Mouse (Mus musculus) embryonic facial prominence, embryonic 13.5 days (tissue): ENCODE results near the gene Gltpd2. TPM values are rescaled to one million over a fixed set of nuclear protein-coding genes. Genes with fewer than 3 reads are reported as not detected.
"Not testable (repeated sequence)": the region's sequence is repeated elsewhere in the genome, so short reads cannot be mapped to it uniquely, and the experiment has no call there.

Experiments used
- ATAC-seq: fragments of 200-750 bp; cut with Nextera tagmentation; 2 replicates; pipeline ENCODE4 v1.8.0; 2017; ENCODE audit warnings: low read depth; ENCODE audit not compliant: insufficient number of reproducible peaks, insufficient read depth, low FRiP score, low TSS enrichment
- H3K27ac ChIP-seq: fragments of 300-500 bp; sonication (generic); 2 replicates; pipeline ENCODE4 v1.5.1; 2015; ENCODE audit warnings: moderate library complexity, mild to moderate bottlenecking, inconsistent platforms
- H3K27me3 ChIP-seq: fragments of 300-500 bp; sonication (generic); 2 replicates; pipeline ENCODE4 v1.6.1; 2015; ENCODE audit warnings: mild to moderate bottlenecking, inconsistent platforms
- H3K36me3 ChIP-seq: fragments of 300-500 bp; sonication (generic); 2 replicates; pipeline ENCODE4 v1.6.1; 2015; ENCODE audit warnings: mild to moderate bottlenecking, inconsistent platforms
- H3K4me1 ChIP-seq: fragments of 300-500 bp; sonication (generic); 2 replicates; pipeline ENCODE4 v1.6.1; 2015; ENCODE audit warnings: inconsistent platforms
- H3K4me2 ChIP-seq: fragments of 300-500 bp; sonication (generic); 2 replicates; pipeline ENCODE4 v1.6.1; 2015; ENCODE audit warnings: moderate library complexity, mild to moderate bottlenecking, inconsistent platforms
- H3K4me3 ChIP-seq: fragments of 300-500 bp; sonication (generic); 2 replicates; pipeline ENCODE4 v1.5.1; 2015; ENCODE audit warnings: mild to moderate bottlenecking, inconsistent platforms
- H3K9ac ChIP-seq: fragments of 300-500 bp; sonication (generic); 2 replicates; pipeline ENCODE4 v1.6.1; 2015; ENCODE audit warnings: mild to moderate bottlenecking, inconsistent platforms
- H3K9me3 ChIP-seq: fragments of 300-500 bp; sonication (generic); 2 replicates; pipeline ENCODE4 v1.6.1; 2016; ENCODE audit warnings: inconsistent platforms
- WGBS: fragments of 180-500 bp; shearing (Covaris S2); methylation state at CpG from one replicate; pipeline ENCODE4 v1.1.7; 2015; ENCODE audit warnings: mixed read lengths; 5-methylcytosine and 5-hydroxymethylcytosine counted together
- polyA plus RNA-seq: library from polyadenylated mRNA; unstranded; fragments of >200 nt; fragmentation: Nextera tagmentation; extraction: Ambion mirVana; gene quantifications from 2 replicates; pipeline ENCODE4 v1.2.1, GENCODE M21; 2015

Gene Gltpd2
- 0.45 TPM in 1 of 2 replicates, not detected in the other for polyA plus RNA-seq

DNA sequence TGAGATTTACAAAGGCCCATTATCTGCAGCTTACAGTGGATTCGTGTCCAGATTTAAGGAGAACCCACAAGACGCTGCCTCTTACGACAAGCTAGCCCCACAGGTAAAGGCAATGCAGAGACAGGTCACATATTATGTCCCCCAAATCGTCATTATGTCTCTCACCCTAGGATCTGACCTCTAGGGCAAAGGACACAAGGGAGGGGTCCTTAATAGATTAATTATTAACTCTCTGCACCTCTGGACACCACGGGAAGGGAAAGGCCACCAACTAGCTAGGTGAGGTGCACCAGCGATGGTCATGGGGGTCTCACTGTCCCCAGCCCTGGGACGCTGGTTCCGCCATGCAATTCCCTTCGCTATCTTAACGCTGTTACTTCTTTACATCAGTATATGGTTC lies at the start of gene Gltpd2:
TSS of gene Gltpd2 (plus strand) at position 274 of the 400 bp plus-strand sequence.
- no peak within 1 kb of the TSS for H3K27ac ChIP-seq
- H3K4me3 ChIP-seq = peak within 1 kb of the TSS; percentile 40
- ATAC-seq = no peak
- H3K4me1 ChIP-seq = peaks cover 13% of the 10 kb centered on the region
- no peaks in the 10 kb centered on the region for H3K36me3 ChIP-seq
- H3K27me3 ChIP-seq = peaks cover 13% of the 10 kb centered on the region
- no peaks in the 10 kb centered on the region for H3K9me3 ChIP-seq
- peak within 1 kb of the TSS; percentile 75 for H3K9ac ChIP-seq
- WGBS = 78% methylated on average over 10 of the region's 10 CpGs
- H3K4me2 ChIP-seq = peak within 1 kb of the TSS; percentile 60

DNA sequence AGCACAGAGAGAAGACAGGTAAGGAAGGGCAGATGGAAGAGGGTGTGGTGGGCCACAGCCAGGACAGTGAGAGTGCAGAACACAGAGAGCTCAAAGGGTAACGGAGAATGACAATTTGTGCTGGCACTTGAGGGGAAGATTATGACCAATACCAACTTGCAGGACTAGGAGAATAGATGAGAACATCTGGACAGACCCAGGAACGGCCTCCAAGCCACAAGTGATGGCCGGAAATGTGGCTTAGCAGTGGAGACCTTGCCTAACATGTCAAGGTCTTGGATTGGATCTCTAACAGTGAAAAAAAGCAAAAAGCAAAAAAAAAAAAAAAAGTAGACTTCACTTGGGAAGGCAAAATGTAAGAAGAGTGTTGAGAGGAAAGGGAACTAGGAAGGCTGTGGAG lies 49.2 kb upstream of the Gltpd2 start:
- no peak overlapping the region for H3K4me3 ChIP-seq
- WGBS = 84% methylated on average over 3 of the region's 3 CpGs
- H3K4me1 ChIP-seq = peaks cover 12% of the 10 kb centered on the region

DNA sequence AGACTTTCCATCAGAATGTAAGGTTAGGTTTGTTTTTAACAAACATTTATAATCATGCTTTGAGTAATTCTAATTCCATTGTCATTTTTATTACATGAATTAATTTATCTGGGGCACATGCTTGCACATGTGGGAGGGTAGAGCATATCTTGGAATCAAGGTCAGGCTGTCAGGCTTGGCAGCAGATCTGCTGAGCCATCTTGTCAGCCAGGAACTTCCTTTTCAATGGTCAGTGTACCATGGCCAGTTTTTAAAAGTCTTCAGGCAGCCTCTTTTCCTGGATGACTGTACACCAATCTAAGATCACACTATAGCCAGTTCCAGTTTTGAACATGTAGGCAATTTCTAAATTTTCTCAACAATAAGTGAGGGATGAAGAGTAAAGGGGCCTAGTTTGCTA lies 46.3 kb upstream of the Gltpd2 start:
- H3K9ac ChIP-seq = no peak overlapping the region
- no peak overlapping the region for H3K4me2 ChIP-seq
- no peaks in the 10 kb centered on the region for H3K27me3 ChIP-seq
- no peak overlapping the region for H3K4me3 ChIP-seq
- H3K36me3 ChIP-seq = no peaks in the 10 kb centered on the region
- no peaks in the 10 kb centered on the region for H3K9me3 ChIP-seq
- H3K27ac ChIP-seq = no peak overlapping the region
- no peak for ATAC-seq
- no peaks in the 10 kb centered on the region for H3K4me1 ChIP-seq

More for the DNA sequence above, 49.2 kb upstream of the Gltpd2 start:
- peaks cover 16% of the 10 kb centered on the region for H3K27me3 ChIP-seq
- no peak overlapping the region for H3K9ac ChIP-seq
- H3K9me3 ChIP-seq = no peaks in the 10 kb centered on the region
- H3K36me3 ChIP-seq = no peaks in the 10 kb centered on the region
- no peak overlapping the region for H3K27ac ChIP-seq
- ATAC-seq = no peak
- no peak overlapping the region for H3K4me2 ChIP-seq

DNA sequence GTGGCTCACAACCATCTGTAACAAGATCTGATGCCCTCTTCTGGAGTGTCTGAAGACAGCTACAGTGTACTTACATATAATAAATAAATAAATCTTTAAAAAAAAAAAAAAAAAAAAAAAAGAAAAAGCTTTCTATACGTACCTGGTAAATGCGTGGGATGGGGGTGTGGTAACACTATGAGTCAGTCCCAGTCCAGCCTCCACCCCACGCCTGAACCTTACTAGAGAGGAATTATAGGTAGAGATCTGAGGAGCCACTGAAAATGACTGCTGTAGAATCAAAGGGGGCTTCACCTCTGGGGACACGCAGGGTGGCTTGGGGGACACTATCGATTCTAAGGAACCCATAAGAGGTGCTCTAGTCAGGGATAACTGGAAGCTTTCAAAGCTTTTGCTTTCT lies 45.7 kb upstream of the Gltpd2 start:
- 85% methylated on average over 5 of the region's 5 CpGs for WGBS
- not testable (repeated sequence) for ATAC-seq, H3K9ac ChIP-seq, H3K36me3 ChIP-seq, H3K27me3 ChIP-seq, H3K4me1 ChIP-seq, H3K4me2 ChIP-seq, H3K27ac ChIP-seq, H3K4me3 ChIP-seq, H3K9me3 ChIP-seq

DNA sequence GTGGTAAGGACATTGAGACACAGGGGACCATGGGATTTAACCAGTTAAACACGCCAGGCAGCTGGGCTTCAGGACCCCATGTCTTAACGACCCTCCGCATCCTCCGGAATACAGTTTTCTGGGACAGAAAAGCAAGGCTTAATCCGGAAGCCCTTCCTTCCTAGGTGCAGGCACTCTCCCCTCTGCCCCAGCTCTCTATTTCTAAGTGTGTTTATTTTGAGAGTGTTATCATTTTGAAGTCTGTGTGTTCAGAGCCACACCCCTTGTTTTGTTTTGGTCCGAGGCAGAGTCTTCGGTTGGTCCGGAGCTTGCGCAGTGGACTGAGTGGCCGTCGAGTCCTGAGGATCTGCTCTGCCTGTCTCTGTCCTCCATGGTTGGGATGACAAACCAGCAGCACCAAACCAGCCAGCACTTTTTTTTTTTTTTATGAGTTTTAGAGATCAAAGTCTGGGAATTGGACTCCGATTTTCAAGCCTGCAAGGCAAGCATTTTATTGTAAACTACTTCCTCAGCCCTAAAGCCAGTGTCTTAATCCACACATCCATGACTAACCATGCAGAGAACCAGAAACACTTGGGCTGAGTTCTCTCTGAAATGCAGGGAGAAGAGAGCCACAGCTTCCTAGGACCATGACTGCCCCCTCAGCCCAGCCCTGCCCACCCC lies 44.0 kb upstream of the Gltpd2 start:
- no peaks in the 10 kb centered on the region for H3K9me3 ChIP-seq
- H3K9ac ChIP-seq = no peak overlapping the region
- H3K4me2 ChIP-seq = no peak overlapping the region
- no peak for ATAC-seq
- no peak overlapping the region for H3K27ac ChIP-seq
- no peaks in the 10 kb centered on the region for H3K27me3 ChIP-seq
- H3K4me1 ChIP-seq = no peaks in the 10 kb centered on the region
- H3K4me3 ChIP-seq = no peak overlapping the region
- 72% methylated on average over 12 of the region's 12 CpGs for WGBS
- no peaks in the 10 kb centered on the region for H3K36me3 ChIP-seq

DNA sequence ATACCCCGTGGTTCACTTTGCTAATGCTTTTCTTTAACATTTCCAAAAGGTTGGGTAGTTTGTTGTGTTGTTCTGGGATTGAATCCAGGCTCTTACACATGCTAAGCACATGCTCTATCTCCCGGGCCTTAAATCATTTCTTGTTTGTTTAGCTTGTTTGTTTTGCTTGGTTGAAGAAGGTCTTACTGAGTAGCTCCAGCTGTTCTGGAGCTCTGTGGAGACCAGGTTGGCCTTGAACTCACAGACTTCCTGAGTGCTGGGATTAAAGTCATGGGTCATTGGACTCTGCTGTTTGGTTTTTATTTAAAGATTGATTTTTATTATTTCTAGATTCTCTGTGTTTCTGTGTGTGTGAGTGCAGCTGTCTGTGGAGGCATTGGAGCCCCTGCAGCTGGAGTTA lies 33.5 kb upstream of the Gltpd2 start:
- no peak for ATAC-seq

DNA sequence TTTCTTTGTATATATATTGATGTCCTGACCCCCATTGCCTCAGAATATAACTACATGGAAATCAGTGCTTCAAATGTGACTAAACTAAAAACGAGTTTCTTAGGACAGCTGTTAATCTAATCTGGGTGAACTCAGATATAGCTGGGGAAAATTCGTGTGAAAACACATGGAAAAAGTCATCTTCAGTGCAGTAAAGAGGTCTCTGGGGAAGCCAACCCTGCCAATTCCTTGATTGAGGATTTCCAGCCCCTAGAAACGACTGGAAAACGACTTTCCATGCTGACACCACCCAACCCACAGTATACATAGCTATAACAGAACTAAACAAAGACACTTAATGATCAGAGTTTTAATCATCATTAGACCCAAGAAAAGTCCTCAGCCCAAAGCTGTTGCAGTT lies 31.2 kb upstream of the Gltpd2 start:
- no peaks in the 10 kb centered on the region for H3K9me3 ChIP-seq
- 41% methylated on average over 4 of the region's 4 CpGs for WGBS
- no peaks in the 10 kb centered on the region for H3K4me1 ChIP-seq
- H3K4me2 ChIP-seq = no peak overlapping the region
- ATAC-seq = no peak
- no peak overlapping the region for H3K4me3 ChIP-seq
- no peaks in the 10 kb centered on the region for H3K27me3 ChIP-seq
- H3K9ac ChIP-seq = no peak overlapping the region
- no peaks in the 10 kb centered on the region for H3K36me3 ChIP-seq
- no peak overlapping the region for H3K27ac ChIP-seq

More for the DNA sequence above, 33.5 kb upstream of the Gltpd2 start:
- Histone ChIP-seq H3K4me2 (no peak overlapping the region), H3K4me3 (no peak overlapping the region), H3K4me1 (no peaks in the 10 kb centered on the region), H3K9ac (no peak overlapping the region), H3K9me3 (no peaks in the 10 kb centered on the region), H3K36me3 (no peaks in the 10 kb centered on the region), H3K27me3 (no peaks in the 10 kb centered on the region), H3K27ac (no peak overlapping the region)
- 58% methylated on average over 2 of the region's 2 CpGs for WGBS

DNA sequence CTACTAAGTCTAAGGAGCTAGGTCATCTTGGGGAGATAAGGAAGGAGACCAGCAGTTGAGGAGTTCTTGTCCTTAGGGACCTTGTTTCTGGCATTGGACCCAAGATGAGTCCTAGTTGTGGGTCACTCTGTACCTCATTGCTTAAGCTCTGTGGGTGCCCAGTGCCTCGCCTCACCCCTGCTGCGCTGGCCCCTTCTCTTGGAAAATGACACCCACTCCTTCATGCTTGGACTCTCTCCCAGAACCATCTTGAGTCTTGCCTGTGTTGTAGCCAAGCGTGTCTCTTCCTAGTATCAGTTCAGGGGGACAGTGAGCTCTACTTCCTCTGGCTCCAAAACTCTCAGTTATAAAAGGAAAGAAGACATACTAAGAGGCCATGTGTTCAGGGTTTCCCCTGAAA lies 29.9 kb upstream of the Gltpd2 start:
- no peaks in the 10 kb centered on the region for H3K4me1 ChIP-seq
- no peak overlapping the region for H3K9ac ChIP-seq
- H3K4me2 ChIP-seq = no peak overlapping the region
- ATAC-seq = no peak
- H3K4me3 ChIP-seq = no peak overlapping the region
- 83% methylated on average over 3 of the region's 3 CpGs for WGBS
- H3K27ac ChIP-seq = no peak overlapping the region
- H3K9me3 ChIP-seq = no peaks in the 10 kb centered on the region
- H3K27me3 ChIP-seq = no peaks in the 10 kb centered on the region
- no peaks in the 10 kb centered on the region for H3K36me3 ChIP-seq

DNA sequence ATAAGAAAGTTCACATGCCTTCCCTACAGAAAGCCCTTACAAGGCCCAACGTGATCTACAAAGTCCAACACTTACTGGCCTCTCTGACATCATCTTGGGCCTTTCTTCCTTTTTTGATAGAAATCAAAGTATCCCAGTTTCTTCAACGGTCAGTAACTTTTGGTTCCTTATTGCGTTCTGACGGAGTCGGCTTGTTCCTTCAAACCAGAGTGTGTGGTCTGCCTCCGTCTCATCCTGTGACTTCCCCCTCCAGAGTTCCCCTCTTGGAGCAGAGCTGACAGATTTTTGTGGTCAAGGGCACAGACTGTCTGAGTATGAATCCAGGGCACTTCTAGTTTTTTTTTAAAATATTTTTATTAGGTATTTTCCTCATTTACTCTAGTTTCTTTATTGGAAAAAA lies 29.3 kb upstream of the Gltpd2 start:
- ATAC-seq = no peak
- Histone ChIP-seq H3K27me3 (no peaks in the 10 kb centered on the region), H3K36me3 (no peaks in the 10 kb centered on the region), H3K9ac (no peak overlapping the region), H3K9me3 (no peaks in the 10 kb centered on the region), H3K4me3 (no peak overlapping the region), H3K4me1 (no peaks in the 10 kb centered on the region), H3K4me2 (no peak overlapping the region), H3K27ac (no peak overlapping the region)
- 84% methylated on average over 6 of the region's 6 CpGs for WGBS

DNA sequence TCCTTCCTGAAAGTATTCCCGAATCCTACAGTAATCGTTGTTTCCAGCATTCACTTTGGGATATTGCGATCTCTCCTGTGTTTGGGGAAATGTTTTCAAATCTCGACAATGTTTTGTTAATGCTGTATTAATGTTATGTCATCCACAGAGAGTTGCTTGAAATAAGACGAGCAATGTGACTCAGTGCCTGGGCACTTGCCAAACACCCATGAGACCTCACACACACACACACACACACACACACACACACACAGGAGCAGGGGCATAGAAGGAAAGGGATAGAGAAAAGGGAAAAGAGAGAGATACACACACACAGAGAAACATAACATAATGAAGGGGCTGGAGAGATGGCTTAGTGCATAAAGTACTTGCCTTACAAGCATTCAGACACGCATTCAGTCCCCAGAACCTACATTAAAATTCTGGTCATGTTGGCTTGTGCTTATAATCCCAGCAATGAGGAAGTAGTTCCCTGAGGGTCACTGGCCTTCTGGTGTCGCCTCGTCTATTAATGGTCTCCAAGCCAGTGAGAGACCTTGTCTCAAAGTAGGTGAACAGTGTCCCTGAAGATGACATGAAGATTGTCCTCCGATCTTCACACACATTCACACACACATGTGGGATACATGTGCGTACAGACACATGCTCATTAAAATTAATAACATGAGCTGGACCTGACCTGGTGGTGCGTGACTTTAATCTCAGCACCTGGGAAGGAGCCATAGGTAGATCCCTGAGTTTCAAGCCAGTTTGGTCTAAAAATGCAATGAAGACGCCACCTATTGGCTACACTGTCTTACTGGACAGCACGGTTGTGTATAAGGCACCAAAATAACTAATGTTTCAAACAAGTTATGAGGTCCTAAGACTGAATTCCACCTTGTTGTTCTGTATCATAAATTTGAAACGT lies 19.2 kb upstream of the Gltpd2 start:
- Histone ChIP-seq H3K9me3 (no peaks in the 10 kb centered on the region), H3K4me2 (no peak overlapping the region), H3K27ac (no peak overlapping the region), H3K36me3 (no peaks in the 10 kb centered on the region), H3K4me1 (no peaks in the 10 kb centered on the region), H3K27me3 (no peaks in the 10 kb centered on the region), H3K4me3 (no peak overlapping the region), H3K9ac (no peak overlapping the region)
- ATAC-seq = no peak
- WGBS = 71% methylated on average over 14 of the region's 14 CpGs

DNA sequence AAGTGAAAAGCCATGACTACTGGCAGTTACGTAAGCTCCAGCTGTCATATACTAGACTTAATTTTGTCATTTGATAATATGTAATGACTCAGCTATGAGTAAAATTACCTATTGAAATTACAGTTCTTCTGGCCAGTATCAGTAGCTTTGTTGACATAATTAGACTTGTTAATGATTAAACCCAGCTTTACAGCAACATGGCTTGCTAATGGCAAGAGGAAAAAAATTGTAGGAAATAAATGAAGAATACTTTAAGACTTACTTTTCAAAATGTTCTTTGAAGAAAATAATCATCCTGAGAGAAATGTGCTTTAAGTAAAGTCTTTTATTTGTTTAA lies 18.6 kb upstream of the Gltpd2 start:
- Histone ChIP-seq H3K36me3 (no peaks in the 10 kb centered on the region), H3K9me3 (no peaks in the 10 kb centered on the region), H3K4me2 (no peak overlapping the region), H3K27me3 (no peaks in the 10 kb centered on the region), H3K27ac (no peak overlapping the region), H3K4me1 (no peaks in the 10 kb centered on the region), H3K9ac (no peak overlapping the region), H3K4me3 (no peak overlapping the region)
- WGBS = 87% methylated on average over 1 of the region's 1 CpGs
- ATAC-seq = no peak

DNA sequence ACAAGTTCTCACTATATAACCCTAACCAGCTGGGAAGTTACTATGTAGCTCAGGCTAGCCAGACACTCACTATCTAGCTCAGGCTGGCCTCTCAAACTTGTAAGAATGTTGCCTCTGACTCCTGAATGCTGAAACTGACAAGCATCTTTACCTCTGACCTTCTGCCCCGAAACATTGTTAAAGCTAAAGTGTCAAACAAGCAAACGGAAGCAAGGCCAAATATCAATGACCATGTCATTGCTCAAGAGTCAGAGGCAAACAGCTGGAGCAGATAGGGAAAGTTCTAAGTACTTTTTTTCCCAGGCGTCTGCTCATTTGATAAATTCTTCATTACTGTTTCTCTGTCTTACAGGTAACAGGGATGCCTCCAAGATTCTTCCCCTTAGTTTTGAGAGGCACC lies 17.0 kb upstream of the Gltpd2 start:
- Histone ChIP-seq H3K27ac (no peak overlapping the region), H3K4me1 (no peaks in the 10 kb centered on the region), H3K4me2 (no peak overlapping the region), H3K9me3 (no peaks in the 10 kb centered on the region), H3K9ac (no peak overlapping the region), H3K4me3 (no peak overlapping the region), H3K27me3 (no peaks in the 10 kb centered on the region), H3K36me3 (no peaks in the 10 kb centered on the region)
- ATAC-seq = no peak
- 61% methylated on average over 3 of the region's 3 CpGs for WGBS
